Mouse (Mus musculus): ENCODE measurements at regions not wholly inside any gene's neighbourhood (a gene's known extent, or its start where the extent isn't known, plus 50 kb on each side); places are given as distances from the start of the nearest gene placed in this dataset.
"Not testable (repeated sequence)": the region's sequence is repeated elsewhere in the genome, so short reads cannot be mapped to it uniquely, and the experiment has no call there.

DNA sequence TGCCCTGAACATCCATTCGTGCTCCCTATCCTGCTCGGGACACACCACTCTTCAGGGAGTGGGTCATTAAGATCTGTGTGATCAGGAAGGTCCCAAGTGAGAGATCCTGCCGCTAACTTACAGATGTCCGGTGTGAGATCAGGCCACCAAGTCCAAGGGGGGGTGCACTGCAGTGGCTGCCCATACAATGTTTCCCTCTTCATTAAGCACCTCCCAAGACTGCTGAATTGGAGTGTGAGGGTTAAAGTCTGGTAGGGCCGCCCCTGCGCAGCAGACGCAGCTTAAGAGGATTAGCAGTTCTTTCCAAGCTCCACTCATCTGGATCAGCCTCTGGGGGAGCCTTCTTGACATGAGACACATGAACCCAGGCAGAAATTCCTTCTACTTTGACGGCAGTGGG is 293.0 kb downstream of the Rab10 start:
- 82% methylated on average over 8 of the region's 8 CpGs for WGBS
- H3K9ac ChIP-seq (ENCODE audit: low read depth, low read length); H3K4me1 ChIP-seq (ENCODE audit: control insufficient read depth, insufficient read depth, low read length); H3K4me3 ChIP-seq; H3K27me3 ChIP-seq (ENCODE audit: control insufficient read depth, insufficient read depth, low read length); H3K27ac ChIP-seq; intact Hi-C loops (cut with DNase I); DNase-seq; H3K79me2 ChIP-seq (replicated peaks; ENCODE audit: control insufficient read depth, insufficient read depth, low read length); H3K36me3 ChIP-seq (ENCODE audit: control insufficient read depth, insufficient read depth, low read length): not testable (repeated sequence)
